Mouse (Mus musculus): ENCODE data around the gene Fnbp1l. TPM values are rescaled to one million over a fixed set of nuclear protein-coding genes. Genes with fewer than 3 reads are reported as not detected.

Gene Fnbp1l
- polyA plus RNA-seq (2015; fragmentation: Nextera tagmentation; extraction: Ambion mirVana): 23.0 and 24.8 TPM in 2 replicates

GRCm38 (mm10) chr3:122618991-122619930 is at the start of gene Fnbp1l:
Gene Fnbp1l, minus strand, starts transcription at chr3:122619715.
- no peaks in the 10 kb centered on the region for H3K27me3 ChIP-seq (replicated peaks)
- H3K4me1 ChIP-seq: peaks cover 28% of the 10 kb centered on the region
- no peaks in the 10 kb centered on the region for H3K9me3 ChIP-seq
- H3K9ac ChIP-seq: peak within 1 kb of the TSS; percentile 97
- H3K4me2 ChIP-seq: peak within 1 kb of the TSS; percentile 80
- ATAC-seq (ENCODE audit: extremely low read depth, insufficient number of reproducible peaks, low FRiP score, low TSS enrichment): peak; percentile 71
- H3K36me3 ChIP-seq: no peaks in the 10 kb centered on the region
- H3K4me3 ChIP-seq: peak within 1 kb of the TSS; percentile 97
- peak within 1 kb of the TSS; percentile 96 for H3K27ac ChIP-seq (replicated peaks)
- under 1% methylated on average over 68 of the region's 118 CpGs for WGBS

- WGBS: 86% methylated on average over 2 of the region's 2 CpGs
- H3K9me3 ChIP-seq: no peaks in the 10 kb centered on the region
- H3K4me1 ChIP-seq: no peaks in the 10 kb centered on the region
- no peak overlapping the region for H3K4me3 ChIP-seq
- no peak overlapping the region for H3K4me2 ChIP-seq
- no peak overlapping the region for H3K27ac ChIP-seq (replicated peaks)
- H3K27me3 ChIP-seq (replicated peaks): no peaks in the 10 kb centered on the region
- no peak for ATAC-seq (ENCODE audit: extremely low read depth, insufficient number of reproducible peaks, low FRiP score, low TSS enrichment)
- no peak overlapping the region for H3K9ac ChIP-seq
- no peaks in the 10 kb centered on the region for H3K36me3 ChIP-seq
Measured at GRCm38 (mm10) chr3:122660795-122661194, 41.3 kb upstream of the Fnbp1l start.

DNA sequence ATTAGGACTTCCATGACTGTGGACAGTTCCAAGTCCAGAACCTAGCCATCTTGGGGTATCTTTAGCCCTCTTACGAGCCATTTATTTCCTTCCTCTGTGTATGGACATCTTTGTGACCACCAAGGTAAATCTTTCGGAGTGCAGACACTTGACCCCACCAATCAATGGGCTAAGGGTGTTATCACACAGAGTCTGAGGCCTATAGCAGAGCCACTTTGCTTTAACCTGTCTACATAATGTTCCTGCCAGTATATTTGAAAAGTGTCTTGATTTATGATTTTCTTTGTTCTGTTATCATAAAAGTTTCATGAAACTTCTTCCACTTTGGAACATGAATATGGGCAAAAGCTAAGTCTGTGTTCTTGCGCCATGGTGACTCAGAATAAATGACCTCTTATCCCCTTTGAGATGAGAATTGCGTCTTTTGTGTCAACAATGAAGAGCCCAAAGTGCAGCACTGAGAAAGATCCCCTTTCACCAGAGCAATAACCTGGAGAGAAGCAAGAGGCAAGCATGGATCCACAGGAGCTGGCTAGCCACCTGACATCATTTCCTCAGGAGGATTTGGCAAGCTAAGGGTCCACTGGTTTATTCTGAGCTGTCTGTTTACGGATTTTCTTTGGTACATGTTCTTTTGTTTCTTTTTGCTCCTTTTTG is 39.9 kb upstream of the Fnbp1l start:
- H3K4me2 ChIP-seq: no peak overlapping the region
- no peaks in the 10 kb centered on the region for H3K9me3 ChIP-seq
- no peak overlapping the region for H3K27ac ChIP-seq (replicated peaks)
- H3K4me3 ChIP-seq: no peak overlapping the region
- H3K4me1 ChIP-seq: no peaks in the 10 kb centered on the region
- ATAC-seq (ENCODE audit: extremely low read depth, insufficient number of reproducible peaks, low FRiP score, low TSS enrichment): no peak
- H3K27me3 ChIP-seq (replicated peaks): no peaks in the 10 kb centered on the region
- WGBS: 82% methylated on average over 5 of the region's 5 CpGs
- no peaks in the 10 kb centered on the region for H3K36me3 ChIP-seq
- no peak overlapping the region for H3K9ac ChIP-seq

DNA sequence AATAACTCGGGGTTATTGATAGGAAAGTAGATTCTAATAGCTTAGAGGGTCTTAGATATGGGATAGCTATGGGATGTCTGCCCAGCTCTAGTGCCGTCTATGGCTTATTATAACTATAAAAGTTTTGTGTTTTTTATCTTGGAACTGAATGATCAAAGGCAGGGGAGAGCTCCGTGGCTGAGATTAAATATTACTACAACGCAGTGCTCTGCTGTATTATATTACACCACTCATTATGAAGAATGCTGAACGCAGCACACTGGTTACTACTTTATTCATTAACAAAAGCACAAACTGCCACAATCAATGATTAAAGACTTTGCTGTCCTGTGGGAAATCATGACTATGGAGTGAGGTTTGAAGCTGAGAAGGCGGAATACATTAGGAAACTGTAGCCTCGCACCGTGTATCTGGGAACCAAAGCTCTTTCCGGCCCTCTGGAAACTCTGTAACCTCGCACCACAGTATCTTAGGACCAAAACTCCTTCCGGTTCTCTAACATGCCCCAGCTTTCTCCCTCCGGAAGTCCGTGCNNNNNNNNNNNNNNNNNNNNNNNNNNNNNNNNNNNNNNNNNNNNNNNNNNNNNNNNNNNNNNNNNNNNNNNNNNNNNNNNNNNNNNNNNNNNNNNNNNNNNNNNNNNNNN is 27.8 kb upstream of the Fnbp1l start:
- no peak for ATAC-seq (ENCODE audit: extremely low read depth, insufficient number of reproducible peaks, low FRiP score, low TSS enrichment)
- WGBS: 52% methylated on average over 13 of the region's 13 CpGs
- no peak overlapping the region for H3K27ac ChIP-seq (replicated peaks)
- no peaks in the 10 kb centered on the region for H3K27me3 ChIP-seq (replicated peaks)
- no peak overlapping the region for H3K4me3 ChIP-seq
- no peaks in the 10 kb centered on the region for H3K9me3 ChIP-seq
- H3K36me3 ChIP-seq: no peaks in the 10 kb centered on the region
- H3K4me1 ChIP-seq: no peaks in the 10 kb centered on the region
- peak overlapping the region; percentile 8 for H3K4me2 ChIP-seq
- H3K9ac ChIP-seq: 0 out of 2 replicates have a peak overlapping the region, but pooled peaks have one; percentile 52

DNA sequence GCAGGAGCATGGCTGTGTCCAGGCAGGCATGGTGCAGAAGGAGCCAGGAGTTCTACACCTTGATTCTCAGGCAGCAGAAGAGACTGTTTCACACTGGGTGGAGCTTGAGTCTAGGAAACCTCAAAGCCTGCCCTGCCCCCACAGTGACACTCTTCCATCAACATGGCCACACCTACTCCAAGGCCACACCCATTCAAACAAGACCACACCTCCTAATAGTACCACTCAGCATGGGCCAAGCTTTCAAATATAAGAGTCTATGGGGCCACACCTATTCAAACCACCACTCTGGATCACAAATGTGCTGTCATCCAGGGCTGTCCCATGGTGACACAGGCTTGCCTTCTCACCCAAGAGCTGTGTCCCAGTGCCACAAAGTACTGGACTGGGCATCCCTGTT is 20.8 kb upstream of the Fnbp1l start:
- H3K4me2 ChIP-seq: no peak overlapping the region
- H3K9ac ChIP-seq: no peak overlapping the region
- H3K27ac ChIP-seq (replicated peaks): no peak overlapping the region
- no peak overlapping the region for H3K4me3 ChIP-seq
- ATAC-seq (ENCODE audit: extremely low read depth, insufficient number of reproducible peaks, low FRiP score, low TSS enrichment): no peak
- no peaks in the 10 kb centered on the region for H3K9me3 ChIP-seq
- H3K36me3 ChIP-seq: no peaks in the 10 kb centered on the region
- H3K4me1 ChIP-seq: peaks cover 4% of the 10 kb centered on the region; the same call in 1 of the 2 replicates
- H3K27me3 ChIP-seq (replicated peaks): no peaks in the 10 kb centered on the region

DNA sequence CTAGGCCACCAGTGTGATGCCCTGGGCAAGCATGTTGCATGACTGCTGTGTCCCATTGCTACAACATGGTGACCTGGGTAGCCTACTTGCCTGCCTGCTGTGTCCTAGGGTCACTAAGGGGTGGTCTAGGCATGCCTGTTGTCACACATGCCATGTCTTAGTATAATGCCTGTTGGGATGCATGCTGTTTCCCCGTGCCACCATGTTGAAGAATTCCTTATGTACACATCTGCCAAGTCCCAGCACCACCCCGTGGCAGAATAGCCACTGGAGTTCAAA is 19.6 kb upstream of the Fnbp1l start:
- no peak overlapping the region for H3K9ac ChIP-seq
- ATAC-seq (ENCODE audit: extremely low read depth, insufficient number of reproducible peaks, low FRiP score, low TSS enrichment): no peak
- H3K4me2 ChIP-seq: no peak overlapping the region
- no peaks in the 10 kb centered on the region for H3K36me3 ChIP-seq
- H3K27ac ChIP-seq (replicated peaks): no peak overlapping the region
- H3K4me3 ChIP-seq: no peak overlapping the region
- no peaks in the 10 kb centered on the region for H3K27me3 ChIP-seq (replicated peaks)
- no peaks in the 10 kb centered on the region for H3K9me3 ChIP-seq
- WGBS: 69% methylated on average over 2 of the region's 2 CpGs
- peaks cover 11% of the 10 kb centered on the region; the same call in 1 of the 2 replicates for H3K4me1 ChIP-seq

- ATAC-seq (ENCODE audit: extremely low read depth, insufficient number of reproducible peaks, low FRiP score, low TSS enrichment): no peak
- Histone ChIP-seq H3K36me3 (no peaks in the 10 kb centered on the region), H3K9ac (no peak overlapping the region), H3K27ac (replicated peaks) (no peak overlapping the region), H3K4me2 (peak overlapping the region; percentile 39), H3K27me3 (replicated peaks) (no peaks in the 10 kb centered on the region), H3K4me1 (peaks cover 11% of the 10 kb centered on the region; the same call in 1 of the 2 replicates), H3K4me3 (no peak overlapping the region), H3K9me3 (no peaks in the 10 kb centered on the region)
- WGBS: 34% methylated on average over 14 of the region's 14 CpGs
Measured at GRCm38 (mm10) chr3:122638329-122639196, 19.0 kb upstream of the Fnbp1l start.

- Histone ChIP-seq H3K9me3 (no peaks in the 10 kb centered on the region), H3K27ac (replicated peaks) (no peak overlapping the region), H3K27me3 (replicated peaks) (no peaks in the 10 kb centered on the region), H3K4me3 (no peak overlapping the region), H3K36me3 (no peaks in the 10 kb centered on the region), H3K4me1 (peaks cover 11% of the 10 kb centered on the region; the same call in 1 of the 2 replicates), H3K9ac (no peak overlapping the region), H3K4me2 (no peak overlapping the region)
- ATAC-seq (ENCODE audit: extremely low read depth, insufficient number of reproducible peaks, low FRiP score, low TSS enrichment): no peak
- WGBS: 53% methylated on average over 1 of the region's 1 CpGs
Measured at GRCm38 (mm10) chr3:122637280-122637679, 17.8 kb upstream of the Fnbp1l start.

DNA sequence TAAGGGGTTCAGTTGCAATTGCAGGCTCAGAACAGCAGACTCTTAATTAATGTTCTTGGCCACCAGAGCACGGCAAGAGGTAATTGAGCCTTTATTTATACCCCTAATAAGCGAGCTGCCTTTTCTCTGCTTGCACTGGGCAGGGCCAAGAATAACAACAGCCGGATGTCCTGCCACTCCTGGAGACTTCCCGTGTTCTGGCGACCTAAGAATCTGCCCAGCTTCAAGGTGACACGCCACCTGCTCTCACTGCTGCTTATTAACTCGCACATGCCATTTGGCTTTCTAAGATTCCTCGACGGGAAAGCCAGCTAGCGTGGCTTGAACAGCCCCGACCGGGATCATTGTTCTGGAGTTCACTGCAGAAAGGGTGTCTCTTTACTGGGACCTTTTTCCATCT is 15.7 kb upstream of the Fnbp1l start:
- H3K36me3 ChIP-seq: no peaks in the 10 kb centered on the region
- H3K27me3 ChIP-seq (replicated peaks): no peaks in the 10 kb centered on the region
- H3K4me1 ChIP-seq: peaks cover 11% of the 10 kb centered on the region; the same call in 1 of the 2 replicates
- no peak overlapping the region; the same call in 1 of the 2 replicates for H3K9ac ChIP-seq
- WGBS: 24% methylated on average over 12 of the region's 12 CpGs
- no peaks in the 10 kb centered on the region for H3K9me3 ChIP-seq
- no peak for ATAC-seq (ENCODE audit: extremely low read depth, insufficient number of reproducible peaks, low FRiP score, low TSS enrichment)
- H3K4me2 ChIP-seq: peak overlapping the region; percentile 48
- H3K4me3 ChIP-seq: no peak overlapping the region
- peak overlapping the region; percentile 58 for H3K27ac ChIP-seq (replicated peaks)

DNA sequence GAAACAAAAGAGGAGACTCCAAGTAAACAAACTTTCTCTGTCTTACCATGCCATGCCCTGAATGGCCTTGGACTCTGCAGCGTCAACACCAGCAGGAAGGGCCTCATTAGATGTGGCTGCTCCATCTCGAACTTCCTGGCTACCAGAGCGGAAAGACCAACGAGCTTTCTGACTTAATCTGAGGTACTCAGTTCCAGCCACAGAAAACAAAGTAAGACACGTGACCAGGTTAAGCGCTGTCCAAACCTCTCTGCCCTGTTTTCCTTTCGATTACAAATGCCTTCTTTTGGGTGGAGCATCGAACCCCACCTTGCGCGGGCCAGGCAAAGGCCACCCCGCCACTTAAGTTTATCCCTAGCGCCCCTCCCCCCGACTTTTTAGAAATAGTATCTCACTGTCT is 10.1 kb upstream of the Fnbp1l start:
- Histone ChIP-seq H3K36me3 (no peaks in the 10 kb centered on the region), H3K9ac (0 out of 2 replicates have a peak overlapping the region, but pooled peaks have one; percentile 33), H3K27me3 (replicated peaks) (no peaks in the 10 kb centered on the region), H3K4me2 (peak overlapping the region; percentile 63), H3K27ac (replicated peaks) (0 out of 2 replicates have a peak overlapping the region, but pooled peaks have one; percentile 15), H3K4me1 (peaks cover 11% of the 10 kb centered on the region), H3K4me3 (peak overlapping the region; percentile 36), H3K9me3 (no peaks in the 10 kb centered on the region)
- ATAC-seq (ENCODE audit: extremely low read depth, insufficient number of reproducible peaks, low FRiP score, low TSS enrichment): no peak
- 11% methylated on average over 13 of the region's 13 CpGs for WGBS

Measured in heart, embryonic 13.5 days (tissue).